Mouse (Mus musculus): Measurements from ENCODE around the gene Ttc39b. TPM values are rescaled to one million over a fixed set of nuclear protein-coding genes. Genes with fewer than 3 reads are reported as not detected.

Gene Ttc39b
- polyA plus RNA-seq, 1 experiment from 2014 or later: 14.9 TPM

GRCm38 (mm10) chr4:83343146-83343823, 19.2 kb upstream of the Ttc39b start:
- Histone ChIP-seq H3K9ac (ENCODE audit: low read length) (no peak overlapping the region), H3K36me3 (ENCODE audit: control insufficient read depth, insufficient read depth, low read length) (no peaks in the 10 kb centered on the region), H3K4me1 (ENCODE audit: control insufficient read depth, insufficient read depth, low read length) (no peaks in the 10 kb centered on the region), H3K9me3 (replicated peaks; ENCODE audit: control insufficient read depth, low read length) (no peaks in the 10 kb centered on the region), H3K4me3 (ENCODE audit: low read depth, low read length) (no peak overlapping the region), H3K4me2 (ENCODE audit: low read length) (no peak overlapping the region), H3K27ac (ENCODE audit: low read depth, low read length) (no peak overlapping the region), H3K27me3 (replicated peaks; ENCODE audit: control insufficient read depth, insufficient read depth, low read length) (no peaks in the 10 kb centered on the region)
- DNase-seq (ENCODE audit: low spot score): no peak
- 89% methylated on average over 9 of the region's 9 CpGs for WGBS
- ATAC-seq: no peak

- ATAC-seq (no peak), DNase-seq (ENCODE audit: low spot score) (no peak)
- 72% methylated on average over 14 of the region's 14 CpGs for WGBS
- H3K27ac ChIP-seq (ENCODE audit: low read depth, low read length): no peak overlapping the region
- H3K9ac ChIP-seq (ENCODE audit: low read length): no peak overlapping the region
- no peaks in the 10 kb centered on the region for H3K9me3 ChIP-seq (replicated peaks; ENCODE audit: control insufficient read depth, low read length)
- no peaks in the 10 kb centered on the region for H3K36me3 ChIP-seq (ENCODE audit: control insufficient read depth, insufficient read depth, low read length)
- no peaks in the 10 kb centered on the region for H3K27me3 ChIP-seq (replicated peaks; ENCODE audit: control insufficient read depth, insufficient read depth, low read length)
- no peak overlapping the region for H3K4me2 ChIP-seq (ENCODE audit: low read length)
- no peak overlapping the region for H3K4me3 ChIP-seq (ENCODE audit: low read depth, low read length)
- H3K4me1 ChIP-seq (ENCODE audit: control insufficient read depth, insufficient read depth, low read length): no peaks in the 10 kb centered on the region
These were observed 18.4 kb upstream of the Ttc39b start for GRCm38 (mm10) chr4:83342268-83342970.

- no peak overlapping the region for H3K4me3 ChIP-seq (ENCODE audit: low read depth, low read length)
- ATAC-seq (no peak), DNase-seq (ENCODE audit: low spot score) (no peak)
- H3K36me3 ChIP-seq (ENCODE audit: control insufficient read depth, insufficient read depth, low read length): no peaks in the 10 kb centered on the region
- H3K9me3 ChIP-seq (replicated peaks; ENCODE audit: control insufficient read depth, low read length): no peaks in the 10 kb centered on the region
- no peak overlapping the region for H3K9ac ChIP-seq (ENCODE audit: low read length)
- no peaks in the 10 kb centered on the region for H3K27me3 ChIP-seq (replicated peaks; ENCODE audit: control insufficient read depth, insufficient read depth, low read length)
- H3K4me1 ChIP-seq (ENCODE audit: control insufficient read depth, insufficient read depth, low read length): no peaks in the 10 kb centered on the region
- no peak overlapping the region for H3K4me2 ChIP-seq (ENCODE audit: low read length)
- no peak overlapping the region for H3K27ac ChIP-seq (ENCODE audit: low read depth, low read length)
- WGBS: 80% methylated on average over 1 of the region's 1 CpGs
These were observed 15.3 kb upstream of the Ttc39b start for GRCm38 (mm10) chr4:83339393-83339792.

- H3K4me3 ChIP-seq (ENCODE audit: low read depth, low read length): no peak overlapping the region
- no peaks in the 10 kb centered on the region for H3K9me3 ChIP-seq (replicated peaks; ENCODE audit: control insufficient read depth, low read length)
- H3K27ac ChIP-seq (ENCODE audit: low read depth, low read length): no peak overlapping the region
- H3K4me2 ChIP-seq (ENCODE audit: low read length): no peak overlapping the region
- no peaks in the 10 kb centered on the region for H3K36me3 ChIP-seq (ENCODE audit: control insufficient read depth, insufficient read depth, low read length)
- no peaks in the 10 kb centered on the region for H3K27me3 ChIP-seq (replicated peaks; ENCODE audit: control insufficient read depth, insufficient read depth, low read length)
- no peak for DNase-seq (ENCODE audit: low spot score)
- H3K4me1 ChIP-seq (ENCODE audit: control insufficient read depth, insufficient read depth, low read length): no peaks in the 10 kb centered on the region
- no peak overlapping the region for H3K9ac ChIP-seq (ENCODE audit: low read length)
- ATAC-seq: no peak
- WGBS: 88% methylated on average over 3 of the region's 3 CpGs
These were observed 13.7 kb upstream of the Ttc39b start for GRCm38 (mm10) chr4:83337717-83338116.

- Histone ChIP-seq H3K9me3 (replicated peaks; ENCODE audit: control insufficient read depth, low read length) (no peaks in the 10 kb centered on the region), H3K4me3 (ENCODE audit: low read depth, low read length) (no peak overlapping the region), H3K4me1 (ENCODE audit: control insufficient read depth, insufficient read depth, low read length) (no peaks in the 10 kb centered on the region), H3K27me3 (replicated peaks; ENCODE audit: control insufficient read depth, insufficient read depth, low read length) (no peaks in the 10 kb centered on the region), H3K36me3 (ENCODE audit: control insufficient read depth, insufficient read depth, low read length) (no peaks in the 10 kb centered on the region), H3K4me2 (ENCODE audit: low read length) (no peak overlapping the region), H3K27ac (ENCODE audit: low read depth, low read length) (no peak overlapping the region), H3K9ac (ENCODE audit: low read length) (no peak overlapping the region)
- DNase-seq (ENCODE audit: low spot score) (no peak), ATAC-seq (no peak)
- 87% methylated on average over 4 of the region's 4 CpGs for WGBS
These were observed 6.3 kb upstream of the Ttc39b start for GRCm38 (mm10) chr4:83330369-83330768.

- no peak for DNase-seq (ENCODE audit: low spot score)
- Histone ChIP-seq H3K4me3 (ENCODE audit: low read depth, low read length) (no peak overlapping the region), H3K4me2 (ENCODE audit: low read length) (no peak overlapping the region), H3K9me3 (replicated peaks; ENCODE audit: control insufficient read depth, low read length) (no peaks in the 10 kb centered on the region), H3K36me3 (ENCODE audit: control insufficient read depth, insufficient read depth, low read length) (no peaks in the 10 kb centered on the region), H3K27ac (ENCODE audit: low read depth, low read length) (no peak overlapping the region), H3K27me3 (replicated peaks; ENCODE audit: control insufficient read depth, insufficient read depth, low read length) (no peaks in the 10 kb centered on the region), H3K9ac (ENCODE audit: low read length) (no peak overlapping the region), H3K4me1 (ENCODE audit: control insufficient read depth, insufficient read depth, low read length) (no peaks in the 10 kb centered on the region)
- ATAC-seq: no peak
- WGBS: 65% methylated on average over 4 of the region's 4 CpGs
These were observed 5.6 kb upstream of the Ttc39b start for GRCm38 (mm10) chr4:83329615-83330014.

GRCm38 (mm10) chr4:83328026-83328945, 4.2 kb upstream of the Ttc39b start:
- H3K27me3 ChIP-seq (replicated peaks; ENCODE audit: control insufficient read depth, insufficient read depth, low read length): no peaks in the 10 kb centered on the region
- ATAC-seq (no peak), DNase-seq (ENCODE audit: low spot score) (no peak)
- no peak overlapping the region for H3K4me2 ChIP-seq (ENCODE audit: low read length)
- peaks cover 3% of the 10 kb centered on the region; the same call in 1 of the 2 replicates for H3K4me1 ChIP-seq (ENCODE audit: control insufficient read depth, insufficient read depth, low read length)
- H3K4me3 ChIP-seq (ENCODE audit: low read depth, low read length): no peak overlapping the region
- no peak overlapping the region for H3K27ac ChIP-seq (ENCODE audit: low read depth, low read length)
- no peaks in the 10 kb centered on the region for H3K36me3 ChIP-seq (ENCODE audit: control insufficient read depth, insufficient read depth, low read length)
- H3K9ac ChIP-seq (ENCODE audit: low read length): no peak overlapping the region
- no peaks in the 10 kb centered on the region for H3K9me3 ChIP-seq (replicated peaks; ENCODE audit: control insufficient read depth, low read length)
- 46% methylated on average over 9 of the region's 9 CpGs for WGBS

- Histone ChIP-seq H3K9ac (ENCODE audit: low read length) (no peak overlapping the region), H3K4me3 (ENCODE audit: low read depth, low read length) (no peak overlapping the region), H3K4me2 (ENCODE audit: low read length) (no peak overlapping the region), H3K27ac (ENCODE audit: low read depth, low read length) (no peak overlapping the region), H3K4me1 (ENCODE audit: control insufficient read depth, insufficient read depth, low read length) (peaks cover 5% of the 10 kb centered on the region; the same call in 1 of the 2 replicates), H3K36me3 (ENCODE audit: control insufficient read depth, insufficient read depth, low read length) (no peaks in the 10 kb centered on the region), H3K27me3 (replicated peaks; ENCODE audit: control insufficient read depth, insufficient read depth, low read length) (no peaks in the 10 kb centered on the region), H3K9me3 (replicated peaks; ENCODE audit: control insufficient read depth, low read length) (no peaks in the 10 kb centered on the region)
- WGBS: 71% methylated on average over 4 of the region's 4 CpGs
- ATAC-seq: no peak
- no peak for DNase-seq (ENCODE audit: low spot score)
These were observed 3.5 kb upstream of the Ttc39b start for GRCm38 (mm10) chr4:83327526-83327925.

Data from forebrain, embryonic 14.5 days (tissue).